8 mouse cellular contexts compared by ENCODE assay signal in the genomic region with DNA sequence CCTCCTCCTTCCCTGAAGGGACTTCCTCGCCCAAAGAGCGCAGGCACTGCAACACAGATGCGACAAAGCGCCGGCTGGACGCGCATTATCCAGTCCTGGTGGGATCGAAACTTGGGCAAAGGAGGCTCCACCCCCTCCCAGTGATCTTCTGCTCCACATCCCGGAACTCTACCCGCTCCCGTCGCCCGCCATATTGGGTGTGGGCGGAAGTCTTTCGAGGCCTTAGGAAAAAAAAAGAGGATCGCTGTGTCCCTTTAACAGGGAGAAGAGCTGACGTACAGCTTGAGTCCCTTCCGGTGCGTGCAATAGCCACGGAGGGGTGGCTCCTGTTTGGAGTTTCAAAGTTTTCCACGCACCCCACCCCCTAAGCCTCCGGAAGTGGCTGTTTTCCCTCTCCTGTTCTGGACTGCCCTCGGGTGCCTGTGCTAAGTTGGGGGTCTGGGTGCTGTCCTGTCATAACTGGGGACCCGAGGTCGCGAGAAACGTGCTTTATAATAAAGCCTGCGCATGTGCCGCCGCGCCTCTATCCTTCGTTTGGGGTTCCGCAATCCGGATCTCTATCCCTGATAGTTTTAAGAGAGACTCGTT. TPM values are rescaled to one million over a fixed set of nuclear protein-coding genes. Genes with fewer than 3 reads are reported as not detected.
DNase-seq lines count a peak whose midpoint lies in the region; ATAC-seq lines count a peak whose summit lies in the region.

No protein-coding gene starts in this region.

- peak overlapping the region; percentile 79 for H3K4me2 ChIP-seq in hindbrain, embryonic 15.5 days

- no peaks in the 10 kb centered on the region for H3K36me3 ChIP-seq in hindbrain, embryonic 15.5 days
- H3K36me3 ChIP-seq in macrophage (ENCODE audit: inconsistent target) = peaks cover 22% of the 10 kb centered on the region

- H3K4me1 ChIP-seq in hindbrain, embryonic 15.5 days (replicated peaks) = peaks cover 27% of the 10 kb centered on the region

- peak; percentile 85 for ATAC-seq in hindbrain, embryonic 15.5 days (ENCODE audit: low FRiP score, low read depth)

- peak overlapping the region; percentile 95 for H3K27ac ChIP-seq in hindbrain, embryonic 15.5 days (replicated peaks)
- peak overlapping the region; percentile 92 for H3K27ac ChIP-seq in macrophage

- peak; percentile 97 for DNase-seq in R1 (ENCODE audit: low read depth, low spot score)
- peak; percentile 92 to 94 for DNase-seq in cerebellum, postnatal 25 days
- DNase-seq in frontal cortex, postnatal 25 days (ENCODE audit: low spot score in 2 of 2) = peak; percentile 80 to 82
- peak; percentile 91 to 94 for DNase-seq in left cerebral cortex, adult 18-20 months (ENCODE audit: low spot score in 2 of 2)
- peak; percentile 97 for DNase-seq in right cerebral cortex, adult 18-20 months
- peak; percentile 70 for DNase-seq in urinary bladder, postnatal 10 days (ENCODE audit: low spot score)

- no peaks in the 10 kb centered on the region; the same call in 1 of the 2 replicates for H3K79me2 ChIP-seq in macrophage (ENCODE audit: inconsistent target)

- H3K9ac ChIP-seq in hindbrain, embryonic 15.5 days = peak overlapping the region; percentile 48

- H3K27me3 ChIP-seq in hindbrain, embryonic 15.5 days = no peaks in the 10 kb centered on the region

- H3K9me3 ChIP-seq in hindbrain, embryonic 15.5 days = no peaks in the 10 kb centered on the region

- peak overlapping the region; percentile 61 for H3K4me3 ChIP-seq in hindbrain, embryonic 15.5 days
- peak overlapping the region; percentile 71 for H3K4me3 ChIP-seq in macrophage (ENCODE audit: inconsistent target)

- under 1% methylated on average over 35 of the region's 35 CpGs for WGBS in hindbrain, embryonic 15.5 days
- under 1% methylated on average over 35 of the region's 35 CpGs for WGBS in macrophage (ENCODE audit: missing documents)

RNA-seq across cellular contexts. Expression of gene Gpr137, which starts 9.2 kb away (rescaled TPM):
- polyA plus RNA-seq in hindbrain, embryonic 15.5 days (2015; fragmentation: Nextera tagmentation; extraction: Ambion mirVana) = 64.0 and 79.2 TPM in 2 replicates
- 100 to 1,000 TPM; 103 to 106 TPM for total RNA-seq in left cerebral cortex, adult 18-20 months (2021)
- total RNA-seq in macrophage (2018; cell fraction: chromatin; rRNA removed) = 100 to 1,000 TPM in 1 of 26 experiments, 10 to 100 TPM in 25; 27.2 to 109 (median 56.2) TPM
- 10 to 100 TPM; 16.5 to 34.5 (median 24.1) TPM for total RNA-seq in macrophage (2018; cell fraction: cytosol; rRNA removed)
- 10 to 100 TPM; 23.7 to 92.5 (median 55.7) TPM for total RNA-seq in macrophage (2018; cell fraction: nucleus; rRNA removed)
- polyA plus RNA-seq in macrophage (2018) = 15.6 to 35.9 TPM (median 30.6 TPM) in 3 replicates

RNA-seq across cellular contexts. Expression of gene Bad, which starts 9.8 kb away (rescaled TPM):
- 90.1 and 99.1 TPM in 2 replicates for polyA plus RNA-seq in hindbrain, embryonic 15.5 days (2015; fragmentation: Nextera tagmentation; extraction: Ambion mirVana)
- total RNA-seq in left cerebral cortex, adult 18-20 months (2021) = 10 to 100 TPM; 39.0 to 40.5 TPM
- total RNA-seq in macrophage (2018; cell fraction: chromatin; rRNA removed) = 10 to 100 TPM in 20 of 26 experiments, 1 to 10 TPM in 6; 4.0 to 36.4 (median 20.2) TPM
- total RNA-seq in macrophage (2018; cell fraction: cytosol; rRNA removed) = 10 to 100 TPM; 31.1 to 49.0 (median 39.7) TPM
- total RNA-seq in macrophage (2018; cell fraction: nucleus; rRNA removed) = 10 to 100 TPM in 21 of 26 experiments, 1 to 10 TPM in 5; 7.4 to 26.7 (median 14.3) TPM
- polyA plus RNA-seq in macrophage (2018) = 40.5 to 63.3 TPM (median 50.1 TPM) in 3 replicates

RNA-seq across cellular contexts. Expression of gene Kcnk4, which starts 17.2 kb away (rescaled TPM):
- 9.0 and 13.1 TPM in 2 replicates for polyA plus RNA-seq in hindbrain, embryonic 15.5 days (2015; fragmentation: Nextera tagmentation; extraction: Ambion mirVana)
- total RNA-seq in left cerebral cortex, adult 18-20 months (2021) = 10 to 100 TPM; 29.2 to 37.4 TPM
- total RNA-seq in macrophage (2018; cell fraction: chromatin; rRNA removed) = not detected
- total RNA-seq in macrophage (2018; cell fraction: cytosol; rRNA removed) = not detected
- not detected for total RNA-seq in macrophage (2018; cell fraction: nucleus; rRNA removed)
- not detected in 3 replicates for polyA plus RNA-seq in macrophage (2018)

RNA-seq across cellular contexts. Expression of gene Ppp1r14b, which starts 23.3 kb away (rescaled TPM):
- 210 and 211 TPM in 2 replicates for polyA plus RNA-seq in hindbrain, embryonic 15.5 days (2015; fragmentation: Nextera tagmentation; extraction: Ambion mirVana)
- total RNA-seq in left cerebral cortex, adult 18-20 months (2021) = 10 to 100 TPM; 54.7 to 64.7 TPM
- 10 to 100 TPM in 22 of 26 experiments, 1 to 10 TPM in 4; 5.2 to 52.6 (median 18.4) TPM for total RNA-seq in macrophage (2018; cell fraction: chromatin; rRNA removed)
- total RNA-seq in macrophage (2018; cell fraction: cytosol; rRNA removed) = 100 to 1,000 TPM in 19 of 26 experiments, 10 to 100 TPM in 7; 70.2 to 154 (median 105) TPM
- 10 to 100 TPM; 22.5 to 80.6 (median 39.4) TPM for total RNA-seq in macrophage (2018; cell fraction: nucleus; rRNA removed)
- polyA plus RNA-seq in macrophage (2018) = 51.9 to 204 TPM (median 81.4 TPM) in 3 replicates

RNA-seq across cellular contexts. Expression of gene Plcb3, which starts 24.8 kb away (rescaled TPM):
- 13.6 and 14.0 TPM in 2 replicates for polyA plus RNA-seq in hindbrain, embryonic 15.5 days (2015; fragmentation: Nextera tagmentation; extraction: Ambion mirVana)
- 10 to 100 TPM; 14.2 to 14.6 TPM for total RNA-seq in left cerebral cortex, adult 18-20 months (2021)
- 100 to 1,000 TPM in 11 of 26 experiments, 10 to 100 TPM in 15; 62.5 to 333 (median 91.9) TPM for total RNA-seq in macrophage (2018; cell fraction: chromatin; rRNA removed)
- 10 to 100 TPM in 24 of 26 experiments, 1 to 10 TPM in 2; 7.6 to 22.0 (median 14.4) TPM for total RNA-seq in macrophage (2018; cell fraction: cytosol; rRNA removed)
- 100 to 1,000 TPM in 2 of 26 experiments, 10 to 100 TPM in 24; 23.3 to 148 (median 41.0) TPM for total RNA-seq in macrophage (2018; cell fraction: nucleus; rRNA removed)
- 15.2 to 25.2 TPM (median 24.8 TPM) in 3 replicates for polyA plus RNA-seq in macrophage (2018)

Comparison
In these comparisons a context has a peak if more than half of its experiments do, and no peak if none do; other contexts are left out.
1. Peak in every context shown above with its lines: DNase-seq, ATAC-seq, H3K4me3 ChIP-seq and H3K27ac ChIP-seq.